Mouse (Mus musculus) thymus, adult 18-20 months (tissue): Measurements from ENCODE around the gene Fyn.

Experiments
- DNase-seq, 2 experiments: peaks; one replicate each; pipeline ENCODE4 v3.0.0; 2022; ENCODE audit warnings: mixed read lengths in 2 of 2

Gene Fyn

DNA sequence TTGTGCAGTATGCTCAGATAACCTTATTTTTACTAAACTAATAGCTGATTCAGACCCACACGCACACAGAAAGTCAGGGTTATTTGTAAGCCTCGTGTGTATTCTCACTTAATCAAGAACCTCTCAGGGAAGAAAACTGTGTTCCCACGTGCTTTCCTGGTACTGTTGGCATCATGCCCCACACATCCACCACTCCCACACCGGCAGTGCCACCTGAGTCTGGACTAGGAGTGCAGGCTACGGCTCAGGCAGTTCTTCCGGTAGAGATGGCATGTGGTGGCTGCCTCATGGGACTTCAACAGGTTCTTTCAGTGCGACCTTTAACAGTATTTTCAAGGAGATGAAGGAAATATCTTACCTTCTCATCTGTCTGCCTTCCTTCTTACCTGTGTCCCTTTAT, 104.3 kb downstream of the Fyn start:
- DNase-seq, result no peak

DNA sequence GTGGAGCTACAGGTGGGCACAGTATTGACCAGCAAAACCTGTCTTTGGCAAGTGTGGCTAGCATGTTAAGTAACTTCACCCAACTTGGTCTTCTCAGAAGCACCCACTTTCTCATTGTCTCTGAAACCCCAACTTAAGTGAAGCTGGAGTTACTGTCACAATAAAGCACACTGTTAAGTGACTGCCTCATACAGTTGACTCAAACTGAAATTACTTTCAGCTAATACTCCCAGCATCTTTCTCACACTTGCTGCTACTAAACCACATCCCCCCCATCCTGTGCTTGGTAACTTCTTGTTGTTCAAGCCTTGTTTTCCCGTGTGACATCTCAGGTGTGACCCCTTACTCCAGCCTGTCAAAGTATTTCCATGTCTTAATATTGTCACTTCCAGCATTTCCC, 110.7 kb downstream of the Fyn start:
- no peak for DNase-seq

DNA sequence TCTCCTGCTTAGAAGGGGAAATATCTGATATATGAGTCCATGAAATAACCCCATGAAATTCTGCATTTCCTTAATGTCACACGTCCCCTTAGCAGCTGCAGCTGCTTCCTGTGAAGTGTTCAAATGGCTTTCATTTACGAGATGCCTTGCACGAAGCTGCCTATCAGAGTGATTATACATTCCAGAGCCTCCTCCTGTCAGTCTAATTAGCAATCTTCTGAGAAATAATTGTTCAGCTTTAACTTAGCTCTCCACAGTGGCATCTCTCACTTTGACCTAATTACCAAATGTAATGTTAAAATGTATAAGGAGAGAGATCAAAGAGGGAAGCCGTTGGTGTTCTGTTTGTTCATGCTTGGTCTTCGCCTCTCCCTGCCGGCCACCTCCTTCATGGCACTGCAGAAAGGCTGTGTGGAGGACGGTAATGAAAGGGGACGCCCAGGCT, 115.7 kb downstream of the Fyn start:
- no peak for DNase-seq

DNA sequence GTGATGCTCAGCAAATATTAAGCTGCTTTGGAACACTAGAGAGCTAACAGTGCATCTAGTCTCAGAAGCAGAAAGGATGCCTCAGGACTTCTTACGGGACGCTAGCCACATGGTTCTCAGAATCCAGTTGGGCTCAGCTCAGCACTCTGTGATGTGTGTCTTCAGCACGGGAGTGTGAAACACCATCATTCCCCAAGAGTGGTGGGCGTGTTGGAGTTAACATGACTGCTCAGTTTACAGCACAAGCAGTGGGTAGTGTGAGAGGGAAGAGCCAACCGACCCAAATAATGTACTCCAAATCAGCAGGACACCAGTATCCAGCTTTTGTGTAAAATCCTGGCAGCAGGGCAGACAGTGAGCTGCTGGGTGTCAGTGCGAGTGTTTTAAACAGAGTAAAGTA, 116.2 kb downstream of the Fyn start:
- no peak for DNase-seq

DNA sequence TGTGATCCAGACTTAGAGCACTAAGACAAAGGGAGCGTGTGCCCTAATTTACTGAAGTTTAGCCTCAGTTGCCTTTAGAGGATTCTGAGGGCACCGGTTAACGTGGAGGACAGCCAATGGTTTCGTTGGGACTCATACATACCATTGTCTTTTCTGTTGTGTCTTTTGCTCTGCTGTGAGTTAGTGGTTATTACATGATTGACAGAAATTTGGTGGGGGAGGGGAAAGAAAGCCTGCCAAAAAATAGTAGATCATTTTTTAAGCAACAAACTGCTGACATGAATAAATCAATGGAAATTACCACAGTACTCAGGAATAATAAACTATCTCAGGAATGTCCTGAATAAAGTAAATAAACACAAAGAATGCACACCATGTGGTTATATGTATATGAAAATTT, 117.3 kb downstream of the Fyn start:
- DNase-seq, result no peak

DNA sequence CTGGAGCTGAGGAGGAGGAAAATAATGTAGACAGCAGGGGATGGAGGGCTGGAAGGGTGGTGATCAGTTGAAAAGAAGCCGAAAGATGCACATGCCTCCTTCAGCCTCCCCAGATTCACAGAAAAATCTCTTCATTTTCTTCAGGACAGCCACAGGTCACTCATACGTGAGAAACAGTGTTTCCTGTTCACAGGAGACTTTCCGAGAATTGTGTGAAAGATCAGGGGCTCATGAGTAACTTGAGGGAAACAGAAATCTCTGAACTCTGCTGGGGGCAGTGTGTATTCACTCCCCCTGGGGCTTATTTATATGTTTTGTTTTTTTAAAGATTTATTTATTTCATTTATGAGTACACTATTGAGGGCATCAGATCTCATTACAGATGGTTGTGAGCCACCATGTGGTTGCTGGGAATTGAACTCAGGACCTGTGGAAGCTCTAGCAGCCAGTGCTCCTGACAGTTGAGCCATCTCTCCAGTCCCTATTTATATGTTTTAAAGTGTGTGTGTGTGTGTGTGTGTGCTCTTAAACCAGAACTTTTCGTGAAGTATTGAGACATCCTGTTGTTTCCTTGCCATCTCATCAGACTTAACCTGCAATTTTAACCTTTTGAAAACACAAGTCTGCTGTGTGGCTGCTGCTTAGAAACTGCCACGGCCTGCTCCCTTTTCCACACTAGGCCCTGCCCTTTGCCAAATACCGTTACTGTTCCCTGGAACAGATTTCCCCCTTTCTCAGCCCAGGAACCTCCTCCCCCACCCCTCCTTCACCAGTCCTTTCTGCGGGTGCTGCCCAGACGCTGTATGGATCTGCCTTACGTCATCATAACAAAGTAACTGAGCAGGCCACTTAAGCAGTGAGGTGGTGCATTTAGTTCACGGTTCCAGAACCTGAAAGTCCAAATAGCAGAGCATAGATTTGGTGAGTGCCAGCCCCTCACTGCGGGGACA, 118.1 kb downstream of the Fyn start:
- DNase-seq, result no peak

DNA sequence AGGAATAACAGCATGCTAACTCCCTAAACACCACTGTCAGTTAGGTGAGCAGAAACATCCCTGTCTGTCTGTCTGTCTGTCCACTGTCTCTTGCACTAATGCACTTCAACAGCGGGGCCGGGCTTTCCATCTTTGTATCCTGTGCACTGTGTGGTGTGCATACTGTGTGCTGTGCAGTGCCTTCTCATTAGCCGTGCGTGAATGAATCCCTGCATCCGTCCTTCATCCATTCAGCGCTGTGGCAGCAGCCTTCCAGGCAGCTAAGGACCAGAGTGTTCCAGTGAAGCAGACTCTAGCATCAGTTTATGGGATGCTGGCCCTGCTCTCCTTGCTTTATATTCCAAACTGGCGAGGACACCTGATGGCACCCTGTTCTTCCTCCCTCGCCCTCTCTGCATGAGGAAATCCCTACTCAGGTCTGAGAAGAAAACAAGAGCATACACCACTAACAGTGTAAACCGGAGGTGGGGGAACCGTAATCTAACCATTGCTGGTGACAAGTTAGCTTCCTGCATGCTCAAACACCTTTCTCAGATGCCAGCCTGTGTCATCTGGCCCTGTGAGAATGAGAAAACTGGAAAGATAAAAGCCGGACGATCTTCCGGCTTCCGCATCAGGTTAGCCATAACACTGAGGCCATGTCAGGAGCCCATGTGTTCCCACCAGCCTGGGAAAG, 119.2 kb downstream of the Fyn start:
- peak in 1 of 2 experiments; percentile 34 for DNase-seq

DNA sequence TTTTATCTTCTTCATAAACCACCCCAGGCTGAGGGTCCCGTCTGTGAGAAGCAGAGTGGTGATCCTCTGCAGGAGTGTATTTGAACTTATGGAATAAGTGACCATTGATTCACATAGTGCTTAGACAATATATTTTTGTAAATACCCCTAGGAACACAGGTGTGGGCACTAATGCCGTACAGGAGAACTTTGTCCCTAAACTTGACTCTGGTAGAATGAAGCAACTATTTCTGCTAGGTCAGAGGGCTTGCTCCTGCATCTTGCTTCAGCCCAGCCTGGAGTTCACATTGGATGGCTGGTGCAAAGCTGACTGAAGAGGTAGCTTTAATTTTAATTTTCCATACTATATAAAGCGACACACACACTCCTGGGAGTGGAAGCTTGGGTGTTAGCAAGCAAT, 119.9 kb downstream of the Fyn start:
- DNase-seq, result no peak

DNA sequence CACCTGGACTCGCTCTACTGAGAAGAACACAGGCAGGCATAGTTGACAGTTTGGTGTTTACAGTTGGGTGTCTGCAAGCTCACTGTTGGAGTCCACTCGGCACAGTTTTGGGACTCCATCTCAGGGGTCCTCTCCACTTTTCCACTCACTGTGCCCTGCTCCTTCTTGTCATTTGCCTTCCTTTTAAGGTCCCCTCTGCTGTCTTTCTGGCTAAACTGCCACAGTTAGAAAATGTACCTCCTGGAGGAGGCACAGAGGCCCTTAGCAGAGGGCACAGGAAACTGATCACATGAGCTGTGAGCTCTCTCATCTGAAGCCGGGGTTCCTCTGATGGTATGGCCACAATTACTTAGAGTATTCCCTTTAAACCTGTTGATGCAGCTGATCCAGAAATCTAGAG, 120.3 kb downstream of the Fyn start:
- peak in 1 of 2 experiments; percentile 42 for DNase-seq

DNA sequence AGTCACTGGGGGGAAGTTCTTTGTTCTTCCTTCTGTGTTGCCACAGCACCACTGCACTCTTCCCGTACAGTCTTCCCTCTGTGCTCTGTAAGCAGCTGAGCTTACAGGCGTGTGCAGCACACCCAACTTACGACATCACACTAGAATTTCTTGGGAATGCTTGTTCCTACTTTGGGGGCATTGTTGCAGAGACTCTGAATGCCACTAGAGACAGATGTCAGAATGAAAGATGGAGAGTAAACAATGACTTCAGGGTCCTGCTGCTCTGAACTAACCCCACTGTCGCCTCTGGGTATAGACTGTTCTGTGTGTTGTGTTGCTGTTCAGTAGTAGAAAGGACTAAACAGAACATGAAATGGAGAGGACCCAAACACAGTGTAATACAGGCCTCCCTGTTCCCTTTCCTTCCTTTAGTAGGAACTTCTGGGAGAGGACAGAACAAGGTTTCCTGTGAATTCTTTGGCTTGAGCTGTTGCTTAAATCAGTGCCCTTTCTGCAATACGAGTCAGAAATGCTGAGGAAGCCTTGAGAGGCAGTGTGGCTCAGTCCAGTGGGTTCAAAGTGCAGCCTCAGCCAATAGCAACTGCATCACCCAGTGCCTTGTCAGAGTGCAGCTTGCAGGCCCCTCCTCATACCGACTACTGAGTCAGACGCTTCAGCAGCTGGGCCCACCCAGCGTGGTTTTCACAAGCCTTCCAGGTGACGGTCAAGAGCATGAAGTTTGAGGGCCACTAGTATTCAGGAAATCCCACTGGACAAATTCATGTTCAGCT, 121.9 kb downstream of the Fyn start:
- no peak for DNase-seq

DNA sequence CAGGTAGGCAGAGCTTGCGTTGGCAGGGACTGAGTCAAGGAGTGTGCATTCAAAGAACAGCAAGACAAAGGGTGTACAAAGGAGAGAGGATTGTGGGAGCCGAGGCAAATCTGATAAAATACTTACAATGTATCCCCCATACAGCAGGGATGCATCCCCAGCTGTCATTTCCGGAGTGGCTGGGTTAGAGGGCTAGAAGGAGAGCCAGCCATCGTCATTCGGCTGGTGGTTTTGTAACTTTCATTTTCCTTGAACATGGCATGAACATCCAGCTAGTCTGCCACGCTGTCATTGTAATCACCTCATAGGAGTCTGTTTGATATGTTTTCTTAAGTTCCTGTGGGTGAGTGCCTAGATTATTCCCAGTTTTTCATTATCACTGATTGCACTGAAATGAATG, 123.5 kb downstream of the Fyn start:
- DNase-seq, result no peak

DNA sequence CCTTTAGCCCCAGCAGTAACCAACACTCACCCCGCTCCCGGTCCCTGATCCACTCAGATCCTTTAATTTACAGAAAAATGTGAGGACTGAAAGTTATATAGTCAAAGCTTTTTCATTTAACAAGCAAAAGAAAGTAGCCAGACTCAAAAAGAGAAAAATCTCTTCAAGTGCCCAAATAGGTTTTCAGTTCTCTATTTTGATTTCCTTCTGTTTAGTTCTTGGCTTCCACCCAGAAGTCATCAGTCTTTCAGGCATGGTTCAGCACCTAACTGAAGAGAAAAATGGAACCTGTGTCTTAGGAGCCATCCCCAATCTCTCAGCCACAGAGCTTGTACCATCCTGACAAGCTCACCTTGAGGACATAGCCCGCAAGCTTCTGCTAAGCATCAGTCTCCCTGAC, 124.4 kb downstream of the Fyn start:
- no peak for DNase-seq

DNA sequence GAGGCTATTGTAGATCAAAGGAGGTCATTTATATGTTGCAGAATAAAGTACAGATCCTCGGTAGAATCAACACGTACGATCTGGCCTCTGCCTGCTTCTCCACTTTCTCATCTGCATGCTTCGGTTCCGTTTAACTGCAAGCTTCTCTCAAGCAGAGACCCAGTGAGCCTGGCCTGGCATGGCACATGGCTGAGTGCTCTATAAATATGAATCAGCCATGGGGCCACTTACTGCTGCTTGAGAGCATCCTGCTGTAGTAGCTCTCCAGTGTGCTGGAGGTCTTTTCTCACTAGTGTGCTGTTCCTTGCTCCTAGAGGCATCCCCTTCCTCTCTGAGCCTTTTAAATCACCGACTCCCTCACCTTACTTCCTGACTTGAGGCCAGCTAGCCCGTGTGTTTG, 130.0 kb downstream of the Fyn start:
- DNase-seq, result no peak

DNA sequence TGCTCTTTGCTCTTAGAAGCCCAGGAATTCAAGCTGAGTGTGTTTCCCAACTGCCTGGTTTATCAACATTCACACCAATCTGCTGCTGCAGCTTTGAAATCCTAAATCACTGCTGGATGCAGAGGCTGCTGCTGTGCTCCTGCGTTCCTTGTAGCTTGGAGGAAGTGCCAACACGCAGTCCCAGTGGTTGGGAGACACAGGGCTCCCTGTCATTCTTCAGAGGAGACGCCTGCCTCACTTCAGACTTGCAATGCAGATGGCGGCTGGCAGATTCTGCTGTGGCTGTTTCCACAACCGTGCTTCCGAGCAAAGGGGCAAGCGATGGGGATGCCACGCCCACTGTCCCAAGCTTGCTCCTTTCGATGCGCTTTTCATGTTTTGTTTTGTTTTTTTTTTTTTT, 132.9 kb downstream of the Fyn start:
- no peak for DNase-seq

DNA sequence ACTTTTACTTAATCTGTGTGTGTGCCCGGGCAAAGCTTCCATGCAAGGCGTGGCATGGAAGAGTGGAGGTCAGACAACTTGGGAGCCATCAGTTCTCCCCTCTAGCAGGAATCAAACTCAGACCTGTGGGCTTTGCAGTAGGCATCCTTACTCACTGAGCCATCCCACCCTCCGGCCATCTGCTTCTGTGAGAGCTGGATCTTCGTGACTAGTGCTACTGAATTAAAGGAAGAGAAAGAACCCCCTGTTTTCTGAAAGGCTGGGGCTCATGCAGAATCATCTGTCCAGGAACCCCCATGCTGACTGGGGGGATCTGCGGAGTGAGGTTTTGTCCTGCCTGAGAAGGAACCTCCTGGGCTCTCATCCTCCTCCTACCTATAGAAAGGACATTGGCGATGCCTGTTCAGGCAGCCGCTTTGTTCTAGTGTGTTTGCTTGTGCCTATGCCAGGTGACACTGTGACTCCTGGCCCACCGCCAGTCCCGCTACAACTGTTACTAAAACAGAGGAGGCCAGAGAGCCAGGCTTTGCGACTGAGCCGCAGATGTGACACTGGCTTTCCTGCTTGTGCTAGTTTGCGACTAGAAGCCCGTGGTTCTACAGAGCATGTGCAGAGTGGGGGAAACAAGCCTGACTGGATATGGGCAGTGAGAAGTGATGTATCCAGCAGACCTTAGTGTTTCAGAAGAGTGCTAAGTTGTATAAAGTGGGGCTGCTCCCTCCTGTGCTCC, 133.5 kb downstream of the Fyn start:
- peak; percentile 45 to 58 for DNase-seq

DNA sequence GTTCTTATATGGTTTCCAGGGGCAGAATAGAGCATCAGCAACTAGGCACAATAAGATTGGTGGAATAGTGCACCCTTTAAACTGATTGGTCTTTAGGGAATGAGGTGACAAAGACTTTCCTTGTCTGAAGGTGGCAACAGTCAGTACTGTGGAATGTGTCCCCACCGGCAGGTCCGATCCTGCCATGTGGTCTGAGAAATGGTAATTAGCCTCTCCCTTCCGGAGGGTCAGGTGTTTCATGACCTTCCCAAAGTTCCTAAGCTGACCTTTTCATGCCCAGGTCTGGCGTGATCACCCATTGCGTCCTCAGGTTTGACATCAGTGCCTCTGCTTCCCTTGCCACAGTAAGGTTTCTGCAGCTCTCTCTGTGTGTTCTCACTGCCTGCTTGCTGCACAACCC, 134.7 kb downstream of the Fyn start:
- DNase-seq, result no peak

DNA sequence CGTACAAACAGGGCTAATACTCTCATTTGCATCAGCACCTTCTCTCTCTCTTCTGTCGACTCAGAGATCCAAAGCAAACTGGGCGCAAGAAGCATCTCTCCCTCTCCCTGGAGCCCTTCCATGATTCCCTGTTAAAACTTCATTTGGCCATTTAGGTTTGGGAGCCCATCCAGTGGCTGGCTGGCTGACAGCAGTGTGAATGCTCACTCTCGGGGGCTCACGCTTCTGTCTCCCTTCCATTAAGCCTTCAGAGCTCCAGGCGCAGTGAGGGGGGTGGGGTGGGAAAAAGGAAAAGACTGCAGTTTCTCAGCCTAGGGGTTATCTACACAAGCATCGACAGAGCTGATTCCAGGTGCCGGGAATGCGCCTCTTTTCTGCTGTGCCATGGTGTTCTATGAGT, 136.4 kb downstream of the Fyn start:
- DNase-seq, result no peak

DNA sequence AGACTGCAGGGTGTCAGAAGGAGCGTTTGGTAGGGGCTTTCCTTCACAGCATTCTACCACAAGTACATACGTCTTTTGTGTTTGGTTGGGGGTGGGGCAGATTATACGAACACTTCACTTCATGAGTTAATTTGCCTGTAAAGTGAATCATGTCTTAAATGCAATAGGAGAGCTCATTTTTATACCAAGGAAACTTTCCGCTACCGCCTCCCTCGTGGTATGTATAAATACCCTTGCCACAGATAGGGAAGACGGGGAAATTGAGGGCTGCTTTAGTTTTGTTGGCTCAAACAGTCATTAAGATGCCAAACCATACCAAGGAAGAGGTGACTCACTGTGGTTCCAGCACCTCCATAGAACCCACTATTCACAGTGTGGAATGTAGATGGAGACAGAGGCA, 137.0 kb downstream of the Fyn start:
- no peak for DNase-seq

DNA sequence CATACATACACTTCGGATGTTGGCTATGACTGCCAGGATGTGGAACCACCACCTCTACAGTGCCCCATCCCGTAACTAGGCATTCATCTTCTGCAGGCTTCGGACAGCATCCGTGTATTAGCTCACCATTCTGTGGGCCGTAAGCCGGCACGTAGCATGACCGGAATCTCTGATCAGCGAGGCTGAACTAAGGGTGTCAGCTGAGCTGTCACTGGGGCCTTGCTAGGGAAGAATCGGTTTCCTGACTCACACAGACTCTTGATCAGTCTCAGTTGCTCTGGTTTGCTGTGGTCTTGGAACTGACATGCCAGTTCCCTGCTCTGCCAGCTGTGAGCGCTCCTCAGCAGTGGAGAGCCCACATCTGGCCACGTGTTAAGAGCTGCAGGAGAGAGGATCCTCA, 137.7 kb downstream of the Fyn start:
- DNase-seq, result no peak

DNA sequence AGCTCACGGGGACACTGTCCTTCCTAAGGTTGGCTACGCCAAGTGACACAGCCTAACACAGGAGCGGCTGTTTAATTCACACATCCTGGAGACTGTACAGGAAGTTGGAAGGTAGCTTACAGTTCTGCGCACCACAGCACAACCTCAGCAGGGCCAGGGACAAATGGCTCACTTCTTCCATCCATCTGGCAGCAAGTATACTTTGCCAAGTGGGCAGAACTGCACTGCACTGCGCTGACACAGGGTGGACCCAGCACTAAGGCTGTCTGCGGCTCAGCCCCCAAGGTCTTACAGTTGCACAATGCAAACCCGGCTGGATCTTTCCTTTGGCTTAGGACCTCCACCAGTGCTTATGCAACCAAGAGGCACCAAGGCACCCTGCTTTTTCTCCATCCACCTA, 138.2 kb downstream of the Fyn start:
- no peak for DNase-seq

DNA sequence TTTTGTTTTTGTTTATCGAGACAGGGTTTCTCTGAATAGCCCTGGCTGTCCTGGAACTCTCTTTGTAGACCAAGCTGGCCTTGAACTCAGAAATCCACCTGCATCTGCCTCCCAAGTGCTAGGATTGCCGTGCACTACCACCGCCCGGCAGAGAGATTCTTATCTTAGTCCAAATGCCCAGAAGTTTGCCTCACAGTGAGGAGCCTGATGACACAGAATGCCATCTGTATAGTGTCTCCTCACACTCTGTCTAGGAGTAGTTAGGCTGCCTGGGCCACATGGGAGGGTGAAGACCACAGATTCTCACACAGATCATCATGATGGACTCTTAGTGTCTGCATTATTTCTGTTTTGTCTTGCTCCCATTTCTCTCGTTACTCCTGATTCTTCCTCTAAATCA, 140.1 kb downstream of the Fyn start:
- no peak for DNase-seq

DNA sequence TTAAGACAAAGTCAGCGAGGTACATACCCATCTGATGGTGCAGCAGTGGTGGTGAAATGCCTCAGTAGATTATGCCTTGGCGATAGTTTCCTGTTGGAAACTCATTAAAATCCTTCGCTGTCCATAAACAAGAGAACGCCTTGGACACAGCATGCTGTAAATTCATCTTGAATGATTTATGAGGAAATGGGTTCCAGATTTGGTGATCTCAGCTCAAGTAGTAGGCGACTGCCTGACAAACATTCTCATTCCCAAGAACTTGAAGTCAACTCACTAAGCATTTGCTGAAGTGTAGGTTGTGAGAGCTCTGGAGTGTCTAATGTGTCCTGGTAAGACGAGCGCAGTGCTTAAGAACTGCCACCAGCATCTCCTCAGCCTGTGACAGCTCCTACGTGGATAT, 141.3 kb downstream of the Fyn start:
- DNase-seq, result no peak
